Mouse (Mus musculus) olfactory bulb, adult 2 months (tissue): Measurements from ENCODE around the gene Hnrnpa0.

ENCODE experiments used
- CTCF ChIP-seq: fragments of 200-500 bp; IDR thresholded peaks from 2 replicates; pipeline ENCODE4 v1.5.1; 2012; ENCODE audit warnings: low read depth, mild to moderate bottlenecking, low read length, moderate library complexity; ENCODE audit not compliant: insufficient read depth
- POLR2A ChIP-seq: fragments of 200-500 bp; IDR thresholded peaks from 2 replicates; pipeline ENCODE4 v1.6.1; 2012; ENCODE audit warnings: mild to moderate bottlenecking, low read depth, low read length, moderate library complexity; ENCODE audit not compliant: insufficient read depth

DNA sequence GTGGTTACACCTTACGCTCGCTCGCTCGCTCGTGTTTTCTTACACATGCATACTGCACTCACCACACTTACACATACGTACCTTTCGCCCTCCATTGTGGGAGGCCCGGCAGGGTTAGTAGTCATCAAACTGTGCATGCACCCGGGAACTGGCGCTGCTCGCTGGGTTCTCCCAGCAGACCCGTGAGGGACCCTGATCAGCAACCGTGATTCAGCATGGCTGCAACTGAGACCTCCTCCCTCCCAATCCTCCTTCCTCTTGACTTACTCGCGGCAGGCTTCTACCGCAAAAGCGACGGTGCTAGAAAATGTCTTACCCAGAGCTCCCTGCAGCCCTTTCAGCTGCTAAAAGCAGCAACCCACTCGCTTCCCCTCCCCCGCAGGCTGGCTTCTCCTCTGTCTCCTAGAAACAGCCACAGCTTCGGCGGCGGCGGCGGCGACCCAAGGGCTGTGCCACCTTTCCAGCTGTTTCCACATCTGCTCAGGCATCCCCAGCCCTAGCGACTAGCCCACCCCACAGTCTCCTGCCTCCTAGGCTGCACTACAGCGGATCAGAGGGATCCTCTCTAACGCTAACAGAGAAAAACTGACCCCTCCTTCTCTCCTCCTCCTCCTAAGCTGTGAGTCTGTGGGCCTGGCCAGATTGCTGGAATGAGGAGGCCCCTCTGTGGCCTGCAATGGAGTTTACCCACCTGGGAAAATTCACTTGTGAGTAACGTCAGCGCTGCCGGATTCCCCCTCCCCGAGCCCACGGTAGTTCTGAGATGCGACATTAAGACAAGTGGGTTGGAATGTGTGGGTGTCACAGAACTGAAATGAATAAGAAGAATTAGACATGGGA is 15.1 kb downstream of the Hnrnpa0 start, which contains the start of gene Klhl3:
- no peak; the same call in 1 of the 2 replicates for TF ChIP-seq CTCF
- peak; percentile 29 for TF ChIP-seq POLR2A
